Comparison of ENCODE assay signal across 8 mouse cellular contexts in the genomic region with DNA sequence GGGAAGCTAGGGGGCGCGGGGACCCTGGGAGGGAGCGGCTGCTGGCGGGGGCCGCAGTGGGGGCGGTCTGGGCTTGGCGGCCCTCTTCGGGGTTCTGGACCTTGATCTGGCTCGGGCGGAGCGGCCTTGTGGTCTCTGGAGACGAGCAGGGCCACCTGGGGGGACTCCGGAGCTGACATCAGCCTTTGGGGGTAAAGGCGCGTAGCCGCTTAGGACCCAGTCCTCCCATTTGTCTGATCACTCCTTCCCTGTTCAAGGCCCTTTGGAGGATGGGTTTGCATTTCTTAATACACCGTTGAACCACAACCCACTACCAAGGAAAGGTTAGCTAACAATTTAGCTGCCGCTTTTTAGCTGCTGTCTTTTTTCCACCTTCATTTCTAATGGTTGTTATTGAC. TPM values are rescaled to one million over a fixed set of nuclear protein-coding genes. Genes with fewer than 3 reads are reported as not detected.
DNase-seq lines count a peak whose midpoint lies in the region; ATAC-seq and TF ChIP-seq lines count a peak whose summit lies in the region.

No protein-coding gene starts in this region.

- H3K4me1 ChIP-seq in heart, embryonic 12.5 days (replicated peaks) = peaks cover 5% of the 10 kb centered on the region; the same call in 1 of the 2 replicates
- no peaks in the 10 kb centered on the region for H3K4me1 ChIP-seq in ES-Bruce4 (ENCODE audit: control insufficient read depth, insufficient read depth, low read length)
- peaks cover 8% of the 10 kb centered on the region for H3K4me1 ChIP-seq in forebrain, embryonic 12.5 days
- H3K4me1 ChIP-seq in liver, embryonic 15.5 days (replicated peaks) = peaks cover 15% of the 10 kb centered on the region

- H3K9me3 ChIP-seq in heart, embryonic 12.5 days (replicated peaks) = no peaks in the 10 kb centered on the region; the same call in 1 of the 2 replicates
- no peaks in the 10 kb centered on the region for H3K9me3 ChIP-seq in ES-Bruce4 (replicated peaks; ENCODE audit: control insufficient read depth, insufficient read depth, low read length, poor library complexity, severe bottlenecking)
- no peaks in the 10 kb centered on the region for H3K9me3 ChIP-seq in forebrain, embryonic 12.5 days
- H3K9me3 ChIP-seq in liver, embryonic 15.5 days (replicated peaks) = no peaks in the 10 kb centered on the region

- H3K27ac ChIP-seq in heart, embryonic 12.5 days (ENCODE audit: poor library complexity, severe bottlenecking) = peak overlapping the region; percentile 79
- H3K27ac ChIP-seq in ES-Bruce4 (ENCODE audit: insufficient read depth, low read length) = no peak overlapping the region
- peak overlapping the region; percentile 80 for H3K27ac ChIP-seq in forebrain, embryonic 12.5 days
- peak overlapping the region; percentile 78 for H3K27ac ChIP-seq in liver, embryonic 15.5 days (replicated peaks)

- no peak for DNase-seq in heart, adult 18-20 months
- DNase-seq in cerebellum, adult 9-10 months = no peak
- DNase-seq in adrenal gland, postnatal 36 days = no peak
- no peak for DNase-seq in cerebellum, adult 11 months

- H3K9ac ChIP-seq in heart, embryonic 12.5 days = peak overlapping the region; percentile 89
- peak overlapping the region; percentile 94 for H3K9ac ChIP-seq in ES-Bruce4 (ENCODE audit: low read depth, poor library complexity, severe bottlenecking)
- peak overlapping the region; percentile 82 for H3K9ac ChIP-seq in forebrain, embryonic 12.5 days
- H3K9ac ChIP-seq in liver, embryonic 15.5 days = peak overlapping the region; percentile 84

- peaks cover 4% of the 10 kb centered on the region; the same call in 1 of the 2 replicates for H3K27me3 ChIP-seq in heart, embryonic 12.5 days (replicated peaks)
- no peaks in the 10 kb centered on the region for H3K27me3 ChIP-seq in ES-Bruce4 (ENCODE audit: control insufficient read depth, insufficient read depth, low read length, poor library complexity, severe bottlenecking)
- no peaks in the 10 kb centered on the region for H3K27me3 ChIP-seq in forebrain, embryonic 12.5 days
- no peaks in the 10 kb centered on the region for H3K27me3 ChIP-seq in liver, embryonic 15.5 days

- H3K36me3 ChIP-seq in heart, embryonic 12.5 days = no peaks in the 10 kb centered on the region
- 0 out of 2 replicates have a peak, but pooled peaks cover 2% of the 10 kb centered on the region for H3K36me3 ChIP-seq in ES-Bruce4 (ENCODE audit: control insufficient read depth, insufficient read depth, low read length, poor library complexity, severe bottlenecking)
- H3K36me3 ChIP-seq in forebrain, embryonic 12.5 days (replicated peaks) = no peaks in the 10 kb centered on the region
- H3K36me3 ChIP-seq in liver, embryonic 15.5 days (replicated peaks) = no peaks in the 10 kb centered on the region

- no peak for TF ChIP-seq CTCF in ES-Bruce4 (IDR thresholded peaks at IDR 0.05; ENCODE audit: low read depth, low read length)

- 5% methylated on average over 18 of the region's 18 CpGs for WGBS in heart, embryonic 12.5 days
- 18% methylated on average over 18 of the region's 18 CpGs for WGBS in forebrain, embryonic 12.5 days
- 10% methylated on average over 16 of the region's 18 CpGs for WGBS in liver, embryonic 15.5 days (ENCODE audit: insufficient replicate concordance)

- peak overlapping the region; percentile 64 for H3K4me2 ChIP-seq in heart, embryonic 12.5 days
- peak overlapping the region; percentile 48 for H3K4me2 ChIP-seq in forebrain, embryonic 12.5 days
- H3K4me2 ChIP-seq in liver, embryonic 15.5 days = peak overlapping the region; percentile 73

- no peak for TF ChIP-seq POLR2A in ES-Bruce4 (IDR thresholded peaks at IDR 0.05; ENCODE audit: insufficient read depth, low read length)

- H3K4me3 ChIP-seq in heart, embryonic 12.5 days = peak overlapping the region; percentile 91
- peak overlapping the region; percentile 77 for H3K4me3 ChIP-seq in ES-Bruce4 (ENCODE audit: low read depth, low read length)
- peak overlapping the region; percentile 70 for H3K4me3 ChIP-seq in forebrain, embryonic 12.5 days (replicated peaks)
- H3K4me3 ChIP-seq in liver, embryonic 15.5 days (replicated peaks) = peak overlapping the region; percentile 76

- TF ChIP-seq EP300 in ES-Bruce4 (IDR thresholded peaks at IDR 0.05; ENCODE audit: insufficient read depth, low read depth, low read length) = no peak

- ATAC-seq in heart, embryonic 12.5 days (ENCODE audit: insufficient number of reproducible peaks, low FRiP score) = peak; percentile 62
- peak; percentile 72 for ATAC-seq in forebrain, embryonic 12.5 days (ENCODE audit: low FRiP score)
- ATAC-seq in liver, embryonic 15.5 days (ENCODE audit: insufficient read depth) = peak; percentile 51

RNA-seq across cellular contexts. Expression of a gene that starts 0.4 kb away (rescaled TPM):
- polyA plus RNA-seq in heart, embryonic 12.5 days (2016; fragmentation: Nextera tagmentation; extraction: Ambion mirVana) = 61.0 and 61.4 TPM in 2 replicates
- 10 to 100 TPM; 20.3 to 24.0 TPM for total RNA-seq in heart, adult 18-20 months (2021)
- 52.9 and 55.4 TPM in 2 replicates for polyA plus RNA-seq in ES-Bruce4 (2011; ENCODE audit: insufficient read depth, insufficient read length, low read depth, missing spikeins)
- polyA plus RNA-seq in forebrain, embryonic 12.5 days (2016; fragmentation: Nextera tagmentation; extraction: Ambion mirVana) = 91.7 and 95.3 TPM in 2 replicates
- 63.5 and 63.6 TPM in 2 replicates for polyA plus RNA-seq in liver, embryonic 15.5 days (2015; fragmentation: Nextera tagmentation; extraction: Ambion mirVana)
- total RNA-seq in adrenal gland, postnatal 36 days (2021) = 10 to 100 TPM; 59.9 to 63.8 TPM
